Mouse (Mus musculus) erythroblast, embryonic 14.5 days (primary cell): ENCODE data around the gene Zfp536.

Experiments
- GATA1 ChIP-seq: IDR thresholded peaks from 2 replicates; pipeline ENCODE4 v1.6.1; 2012; ENCODE audit warnings: low read length, inconsistent platforms, mixed read lengths
- TAL1 ChIP-seq: IDR thresholded peaks from 3 replicates; pipeline ENCODE4 v1.6.1; 2012; ENCODE audit warnings: low read length, inconsistent platforms, mixed read lengths

GRCm38 (mm10) chr7:37718671-37719402 lies 54.6 kb downstream of the Zfp536 start:
- TF ChIP-seq GATA1 = no peak
- TF ChIP-seq TAL1 = no peak
